Comparison of ENCODE assay signal across 8 mouse cellular contexts in genomic region chr1:36088367-36088766, GRCm38 (mm10). TPM values are rescaled to one million over a fixed set of nuclear protein-coding genes. Genes with fewer than 3 reads are reported as not detected.
DNase-seq lines count a peak whose midpoint lies in the region; ATAC-seq lines count a peak whose summit lies in the region.

No protein-coding gene starts in this region.

- no peak for DNase-seq in heart, adult 9 months (ENCODE audit: low spot score in 2 of 2)
- DNase-seq in adipocyte (ENCODE audit: low spot score), result peak; percentile 63
- DNase-seq in ovary, postnatal 14 days (ENCODE audit: low spot score), result no peak
- no peak for DNase-seq in lung, postnatal 14 days
- no peak for DNase-seq in gastrocnemius, adult 18-20 months (ENCODE audit: low spot score)

- H3K36me3 ChIP-seq in heart, embryonic 12.5 days, result peaks cover 34% of the 10 kb centered on the region
- peaks cover 6% of the 10 kb centered on the region for H3K36me3 ChIP-seq in hindbrain, embryonic 16.5 days (ENCODE audit: control insufficient read depth, insufficient read depth, low read length)

- H3K27ac ChIP-seq in heart, embryonic 12.5 days (ENCODE audit: poor library complexity, severe bottlenecking), result peak overlapping the region; percentile 68
- H3K27ac ChIP-seq in hindbrain, embryonic 16.5 days (ENCODE audit: low read depth, low read length), result no peak overlapping the region; the same call in 1 of the 2 replicates

- no peaks in the 10 kb centered on the region for H3K27me3 ChIP-seq in heart, embryonic 12.5 days (replicated peaks)
- no peaks in the 10 kb centered on the region for H3K27me3 ChIP-seq in hindbrain, embryonic 16.5 days (replicated peaks; ENCODE audit: control insufficient read depth, insufficient read depth, low read length)

- 62% methylated on average over 4 of the region's 4 CpGs for WGBS in heart, embryonic 12.5 days
- 58% methylated on average over 4 of the region's 4 CpGs for WGBS in hindbrain, embryonic 16.5 days

- peaks cover 50% of the 10 kb centered on the region for H3K4me1 ChIP-seq in heart, embryonic 12.5 days (replicated peaks)
- peaks cover 23% of the 10 kb centered on the region for H3K4me1 ChIP-seq in hindbrain, embryonic 16.5 days (ENCODE audit: control insufficient read depth, insufficient read depth, low read depth, low read length)

- H3K4me2 ChIP-seq in heart, embryonic 12.5 days, result no peak overlapping the region
- H3K4me2 ChIP-seq in hindbrain, embryonic 16.5 days (ENCODE audit: low read length), result no peak overlapping the region

- H3K9ac ChIP-seq in heart, embryonic 12.5 days, result peak overlapping the region; percentile 55; the same call in 1 of the 2 replicates
- peak overlapping the region; percentile 7; the same call in 1 of the 2 replicates for H3K9ac ChIP-seq in hindbrain, embryonic 16.5 days (ENCODE audit: low read depth, low read length)

- no peaks in the 10 kb centered on the region for H3K9me3 ChIP-seq in heart, embryonic 12.5 days (replicated peaks)
- H3K9me3 ChIP-seq in hindbrain, embryonic 16.5 days (ENCODE audit: control insufficient read depth, low read length), result no peaks in the 10 kb centered on the region

- H3K4me3 ChIP-seq in heart, embryonic 12.5 days, result no peak overlapping the region
- no peak overlapping the region for H3K4me3 ChIP-seq in hindbrain, embryonic 16.5 days (ENCODE audit: low read length)

- no peak for ATAC-seq in heart, embryonic 12.5 days (ENCODE audit: insufficient number of reproducible peaks, low FRiP score)
- peak; percentile 28 for ATAC-seq in hindbrain, embryonic 16.5 days
- 0 out of 2 replicates have a peak, but pooled peaks have one; percentile 4 for ATAC-seq in megakaryocyte-erythroid progenitor cell, adult 5-6 weeks (replicated peaks; ENCODE audit: low FRiP score, low TSS enrichment, poor library complexity, severe bottlenecking)

RNA-seq across cellular contexts. Expression of gene Hs6st1, which starts 20.2 kb away (rescaled TPM):
- polyA plus RNA-seq in heart, embryonic 12.5 days (2016; fragmentation: Nextera tagmentation; extraction: Ambion mirVana), result 13.0 and 15.3 TPM in 2 replicates
- polyA plus RNA-seq in hindbrain, embryonic 16.5 days (2015; fragmentation: Nextera tagmentation; extraction: Ambion mirVana), result 9.5 and 11.7 TPM in 2 replicates
- total RNA-seq in megakaryocyte-erythroid progenitor cell, adult 5-6 weeks (2014; fragmentation: Nextera tagmentation), result 50.8 and 62.3 TPM in 2 replicates
- 18.3 and 30.2 TPM in 2 replicates for total RNA-seq in megakaryocyte-erythroid progenitor cell, adult 5-6 weeks (2017)
- total RNA-seq in gastrocnemius, adult 18-20 months (2021), result 10 to 100 TPM; 19.7 to 22.0 TPM
